Mouse (Mus musculus): ENCODE measurements around the gene 3110009E18Rik. TPM values are rescaled to one million over a fixed set of nuclear protein-coding genes. Genes with fewer than 3 reads are reported as not detected.

The 3110009E18Rik gene
- total RNA-seq, 2 experiments from 2014 or later = 10.6 to 12.1 TPM

Other genes starting within 250 kb of the 3110009E18Rik start
- 1 to 10 TPM; 7.2 to 7.4 TPM for gene Tmem177, start 208.0 kb upstream of the 3110009E18Rik start, total RNA-seq (2021)
- gene Cfap221, start 124.0 kb upstream of the 3110009E18Rik start, total RNA-seq (2021) = under 1 TPM; 0.16 to 0.40 TPM
- 10 to 100 TPM in 1 of 2 experiments, 1 to 10 TPM in 1; 6.2 to 11.9 TPM for gene Sctr, start 114.3 kb upstream of the 3110009E18Rik start, total RNA-seq (2021)
- 10 to 100 TPM in 1 of 2 experiments, 1 to 10 TPM in 1; 9.5 to 14.5 TPM for gene Tmem37, start 47.1 kb upstream of the 3110009E18Rik start, total RNA-seq (2021)
- 1,000 to 10,000 TPM in 1 of 2 experiments, 100 to 1,000 TPM in 1; 862 to 1,322 TPM for gene Dbi, start 109 bp upstream of the 3110009E18Rik start, total RNA-seq (2021)
- gene Steap3, start 151.5 kb downstream of the 3110009E18Rik start, total RNA-seq (2021) = 10 to 100 TPM; 21.9 to 48.2 TPM
- gene C1ql2, start 219.4 kb downstream of the 3110009E18Rik start, total RNA-seq (2021) = not detected

Measured in adrenal gland, postnatal 36 days (tissue).